In the genomic region with DNA sequence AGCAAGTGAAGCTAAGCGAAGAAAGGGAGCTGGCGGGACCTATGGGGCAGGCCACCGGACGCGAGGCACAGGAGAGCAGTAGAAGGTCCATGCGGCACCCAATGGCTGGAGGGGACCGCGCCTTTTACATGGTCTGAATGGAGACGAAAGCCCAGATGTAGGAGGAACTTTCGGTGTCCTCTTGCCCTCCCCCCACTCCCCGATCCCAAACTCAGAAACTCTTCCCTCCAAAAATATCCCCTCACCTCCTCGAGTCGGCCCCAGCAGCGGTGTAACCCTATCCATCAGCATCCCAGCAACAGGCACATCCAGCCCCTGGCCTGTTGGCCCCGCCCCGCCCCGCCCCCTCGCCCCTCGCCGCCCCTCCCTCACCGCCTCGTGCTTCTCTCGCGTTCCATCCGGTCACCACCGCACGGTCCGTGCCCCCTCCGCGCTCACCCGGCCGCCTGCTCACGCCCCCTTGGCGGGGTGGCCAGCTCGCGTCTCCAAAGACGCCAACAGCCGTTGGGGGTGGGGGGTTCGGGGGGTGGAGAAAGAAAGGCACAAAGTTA, we compare ENCODE assay signal across 9 mouse cellular contexts. TPM values are rescaled to one million over a fixed set of nuclear protein-coding genes. Genes with fewer than 3 reads are reported as not detected.
DNase-seq lines count a peak whose midpoint lies in the region; ATAC-seq lines count a peak whose summit lies in the region.
"Had no signal": no experiment of that assay in that cellular context is flagged by ENCODE, and none has a peak within 500 bp of the region (broad histone marks: within the 10 kb centered on the region; RNA-seq: fewer than 3 reads in every experiment).

A gene (minus strand): TSS at position 301 of the 551 bp plus-strand sequence.

- H3K27me3 ChIP-seq in heart, embryonic 15.5 days, result peaks cover 6% of the 10 kb centered on the region; the same call in 1 of the 2 replicates
- H3K27me3 ChIP-seq in limb, embryonic 13.5 days, result peaks cover 30% of the 10 kb centered on the region
- peaks cover 25% of the 10 kb centered on the region for H3K27me3 ChIP-seq in neural tube, embryonic 13.5 days

- H3K4me2 ChIP-seq in heart, embryonic 15.5 days, result peak within 1 kb of the TSS; percentile 81
- peak within 1 kb of the TSS; percentile 67 for H3K4me2 ChIP-seq in limb, embryonic 13.5 days (replicated peaks)
- H3K4me2 ChIP-seq in neural tube, embryonic 13.5 days, result peak within 1 kb of the TSS; percentile 67

- no peaks in the 10 kb centered on the region for H3K4me1 ChIP-seq in heart, embryonic 15.5 days (replicated peaks)
- H3K4me1 ChIP-seq in limb, embryonic 13.5 days, result no peaks in the 10 kb centered on the region
- H3K4me1 ChIP-seq in neural tube, embryonic 13.5 days (replicated peaks), result no peaks in the 10 kb centered on the region

- peak within 1 kb of the TSS; percentile 55 for H3K4me3 ChIP-seq in heart, embryonic 15.5 days
- H3K4me3 ChIP-seq in limb, embryonic 13.5 days, result peak within 1 kb of the TSS; percentile 48
- H3K4me3 ChIP-seq in neural tube, embryonic 13.5 days, result peak within 1 kb of the TSS; percentile 41

- peak within 1 kb of the TSS; percentile 38; the same call in 1 of the 2 replicates for H3K9ac ChIP-seq in heart, embryonic 15.5 days
- peak within 1 kb of the TSS; percentile 57 for H3K9ac ChIP-seq in limb, embryonic 13.5 days
- no peak within 1 kb of the TSS for H3K9ac ChIP-seq in neural tube, embryonic 13.5 days

- no peak within 1 kb of the TSS for H3K27ac ChIP-seq in heart, embryonic 15.5 days
- H3K27ac ChIP-seq in limb, embryonic 13.5 days, result no peak within 1 kb of the TSS
- H3K27ac ChIP-seq in neural tube, embryonic 13.5 days (replicated peaks), result no peak within 1 kb of the TSS

- 15% methylated on average over 31 of the region's 39 CpGs for WGBS in heart, embryonic 15.5 days
- 22% methylated on average over 21 of the region's 39 CpGs for WGBS in limb, embryonic 13.5 days
- WGBS in neural tube, embryonic 13.5 days, result 22% methylated on average over 27 of the region's 39 CpGs

- ATAC-seq in common myeloid progenitor, adult 5-6 weeks (replicated peaks; ENCODE audit: low read depth, poor library complexity, severe bottlenecking), result peak; percentile 62
- peak; percentile 81 for ATAC-seq in heart, embryonic 15.5 days (replicated peaks; ENCODE audit: insufficient number of reproducible peaks, insufficient read depth, low FRiP score, low read depth)
- peak; percentile 96 for ATAC-seq in limb, embryonic 13.5 days (ENCODE audit: low FRiP score, low read depth)
- ATAC-seq in neural tube, embryonic 13.5 days (ENCODE audit: low read depth), result peak; percentile 93

- peak; percentile 28 for DNase-seq in gastrocnemius, postnatal 10 days
- DNase-seq in gastrocnemius, adult 8-10 months (ENCODE audit: low spot score in 2 of 2), result no peak
- no peak for DNase-seq in layer of hippocampus, adult 18-20 months (ENCODE audit: low spot score in 2 of 2)
- no peak for DNase-seq in frontal cortex, postnatal 10 days (ENCODE audit: low spot score in 2 of 2)

- H3K9me3 ChIP-seq in heart, embryonic 15.5 days (replicated peaks), result no peaks in the 10 kb centered on the region
- H3K9me3 ChIP-seq in limb, embryonic 13.5 days, result no peaks in the 10 kb centered on the region
- H3K9me3 ChIP-seq in neural tube, embryonic 13.5 days, result no peaks in the 10 kb centered on the region

- no peaks in the 10 kb centered on the region for H3K36me3 ChIP-seq in heart, embryonic 15.5 days
- H3K36me3 ChIP-seq in limb, embryonic 13.5 days, result no peaks in the 10 kb centered on the region
- H3K36me3 ChIP-seq in neural tube, embryonic 13.5 days, result no peaks in the 10 kb centered on the region

RNA-seq across cellular contexts. Expression of the gene that starts here (rescaled TPM):
- total RNA-seq in gastrocnemius, postnatal 10 days (2021), result 10 to 100 TPM; 21.8 to 44.6 TPM
- total RNA-seq in gastrocnemius, adult 8-10 months (2022), result under 1 TPM; 0.24 to 0.62 (median 0.51) TPM
- not detected in 2 replicates for total RNA-seq in common myeloid progenitor, adult 5-6 weeks (2017)
- polyA plus RNA-seq in heart, embryonic 15.5 days (2015; fragmentation: Nextera tagmentation; extraction: Ambion mirVana), result 0.71 and 1.1 TPM in 2 replicates
- polyA plus RNA-seq in limb, embryonic 13.5 days (2015; fragmentation: Nextera tagmentation; extraction: Ambion mirVana), result 18.1 and 20.0 TPM in 2 replicates
- 0.77 and 4.0 TPM in 2 replicates for polyA plus RNA-seq in neural tube, embryonic 13.5 days (2015; fragmentation: Nextera tagmentation; extraction: Ambion mirVana)
- total RNA-seq in layer of hippocampus, adult 18-20 months (2021), result not detected
- total RNA-seq: hematopoietic stem cell, adult 5-6 weeks had no signal

Comparison
In these comparisons a context has a peak if more than half of its experiments do, and no peak if none do; other contexts are left out.
1. RNA of the gene that starts here (total RNA-seq): 21.8 to 44.6 TPM in gastrocnemius, postnatal 10 days; 0.24 to 0.62 TPM in gastrocnemius, adult 8-10 months, not detected in layer of hippocampus, adult 18-20 months and not detected in common myeloid progenitor, adult 5-6 weeks; every median in the first group is over 10 times any median in the second.
2. Peak in ATAC-seq in common myeloid progenitor, adult 5-6 weeks; RNA of the gene not detected or under 1 TPM.
3. Peak in every context shown above with its lines, with median percentiles within 50 percentile points of each other: ATAC-seq, H3K4me2 ChIP-seq and H3K4me3 ChIP-seq.